Mouse (Mus musculus) mouse trophoblast stem cell (cell line): ENCODE measurements around the gene Tmprss13.

Experiments
- in situ Hi-C, 2 experiments: fragments of 300-500 bp; cut with MseI, MboI; formaldehyde crosslinking; loops; 2 replicates in 1 of 2; 3 replicates in 1 of 2; pipeline ENCODE4 v1.15.1; 2025

Gene Tmprss13

DNA sequence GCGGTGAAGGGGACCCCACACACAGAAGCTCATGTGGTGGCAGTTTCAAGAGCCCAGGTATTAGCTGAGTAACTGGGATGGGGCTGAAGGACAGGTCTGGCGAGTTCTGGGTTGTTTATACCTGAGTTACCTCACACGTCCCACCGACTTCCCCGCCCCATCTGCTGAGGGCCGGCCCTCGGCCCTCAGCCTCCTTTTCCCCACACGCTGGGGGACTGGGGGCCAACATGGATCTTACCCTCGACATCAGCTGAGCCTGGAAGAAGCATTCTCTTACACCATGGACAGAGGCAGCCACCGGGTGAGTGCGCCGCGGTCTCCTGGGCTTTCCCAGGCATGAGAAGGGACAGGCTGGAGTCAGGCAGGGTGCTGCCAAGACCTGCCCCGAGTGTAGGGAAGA lies at the start of gene Tmprss13:
Gene Tmprss13, plus strand, starts transcription at position 246 of the 400 bp plus-strand sequence.
- in situ Hi-C loops: no loop called here

DNA sequence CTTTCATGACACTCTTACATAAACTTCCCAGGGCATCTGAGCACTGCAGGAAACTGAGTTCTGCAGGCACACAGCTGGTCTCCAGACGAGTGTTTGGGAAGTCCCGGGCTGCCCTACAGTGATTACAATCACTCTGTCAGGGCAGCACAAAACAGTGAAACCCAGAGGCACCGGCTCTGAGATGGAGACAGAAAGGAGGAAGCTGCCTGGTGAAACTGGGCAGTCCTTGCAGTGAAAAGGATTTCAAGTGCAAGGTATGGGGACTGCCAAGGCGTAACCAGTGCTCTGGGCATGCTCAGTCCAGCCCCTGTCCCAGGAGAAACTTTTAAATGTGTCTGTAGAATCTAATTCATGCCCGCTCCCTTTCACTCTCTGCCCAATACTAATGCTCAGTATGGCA lies 46.7 kb upstream of the Tmprss13 start:
- in situ Hi-C loops: loop anchor here in 1 of 2 experiments (5.0 kb wide), 1 partner anchor 60 kb away; no protein-coding TSS in a partner anchor

- in situ Hi-C loops: loop anchor here in 1 of 2 experiments (5.0 kb wide), 1 partner anchor 62 kb away; no protein-coding TSS in a partner anchor
Observed at GRCm38 (mm10) chr9:45274218-45274617, 44.7 kb upstream of the Tmprss13 start.

GRCm38 (mm10) chr9:45274635-45275034 lies 44.3 kb upstream of the Tmprss13 start:
- in situ Hi-C loops: loop anchor here in 1 of 2 experiments (5.0 kb wide), 1 partner anchor 62 kb away; no protein-coding TSS in a partner anchor

GRCm38 (mm10) chr9:45280059-45280458 lies 38.8 kb upstream of the Tmprss13 start:
- in situ Hi-C loops: no loop called here

- in situ Hi-C loops: no loop called here
Observed at GRCm38 (mm10) chr9:45280891-45281290, 38.0 kb upstream of the Tmprss13 start.

GRCm38 (mm10) chr9:45282466-45282865 lies 36.4 kb upstream of the Tmprss13 start:
- in situ Hi-C loops: no loop called here

DNA sequence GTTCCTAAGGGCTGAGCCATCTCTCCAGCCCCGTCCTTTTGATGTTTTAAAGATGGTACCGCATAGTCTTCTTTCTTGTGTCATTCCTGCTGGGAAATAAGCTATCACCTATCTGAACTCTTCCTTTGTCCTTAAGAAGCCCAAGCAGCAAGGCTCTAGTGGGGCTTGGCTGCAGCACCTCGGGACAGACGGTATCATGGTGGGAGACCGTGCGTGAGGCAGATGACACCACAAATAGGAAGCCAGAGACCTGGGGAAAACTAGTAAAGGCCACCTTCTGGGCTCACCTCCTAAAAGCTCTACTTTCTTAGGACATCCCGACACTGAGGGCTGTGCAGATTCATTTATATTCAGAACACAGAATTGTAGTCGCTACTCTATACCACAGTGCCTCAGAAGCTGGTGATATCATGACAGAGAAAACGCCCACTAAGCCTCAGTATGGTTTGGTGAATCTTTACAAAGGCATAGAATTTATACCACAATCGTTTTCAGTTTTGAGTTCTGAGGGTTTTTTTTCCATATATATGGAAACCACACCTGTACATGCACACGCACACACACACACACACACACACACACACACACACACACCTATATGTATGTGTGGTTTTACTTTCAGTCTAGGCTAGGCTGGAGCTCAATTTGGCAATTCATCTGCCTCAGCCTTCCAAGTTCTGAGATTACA lies 27.3 kb upstream of the Tmprss13 start:
- in situ Hi-C loops: no loop called here

- in situ Hi-C loops: no loop called here
Observed at GRCm38 (mm10) chr9:45294210-45295011, 24.5 kb upstream of the Tmprss13 start.

DNA sequence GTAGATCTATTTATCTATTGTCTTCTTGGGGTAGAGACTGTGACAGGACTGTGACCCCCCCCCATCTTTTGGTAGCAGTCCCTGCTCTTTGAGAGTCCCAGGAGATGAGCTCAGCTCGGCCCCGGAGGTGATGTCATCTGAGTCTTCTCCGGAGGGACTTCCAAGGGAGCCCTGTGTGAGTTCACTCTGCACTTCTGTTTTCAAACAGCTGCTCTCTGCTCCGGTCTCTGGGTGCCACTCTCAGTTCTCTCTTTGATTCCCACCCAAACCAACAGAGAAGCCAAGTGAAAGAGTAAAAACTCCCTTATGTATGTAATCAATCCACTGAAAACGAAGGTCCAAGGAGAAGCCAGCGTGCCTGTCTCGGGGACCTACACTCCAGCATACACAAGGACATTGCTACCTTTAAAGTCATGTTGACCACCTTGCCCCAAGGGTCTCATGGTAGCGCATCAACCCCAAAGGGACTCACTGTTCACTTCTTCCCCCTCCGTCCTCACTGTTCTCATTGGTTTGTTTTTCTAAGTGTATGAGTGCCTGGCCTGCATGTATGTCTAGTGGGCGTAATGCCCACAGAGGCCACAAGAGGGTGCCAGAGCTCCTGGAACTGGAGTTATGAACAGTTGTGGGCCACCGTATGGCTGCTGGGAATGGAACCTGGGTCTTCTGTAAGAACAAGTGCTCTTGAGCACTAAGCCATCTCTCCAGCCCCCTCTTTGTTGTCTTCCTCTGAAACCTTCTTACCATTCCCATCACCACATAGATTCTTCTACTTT lies 19.5 kb upstream of the Tmprss13 start:
- in situ Hi-C loops: loop anchor here (5.0 kb wide), 2 partner anchors 88 to 93 kb away; no protein-coding TSS in a partner anchor

DNA sequence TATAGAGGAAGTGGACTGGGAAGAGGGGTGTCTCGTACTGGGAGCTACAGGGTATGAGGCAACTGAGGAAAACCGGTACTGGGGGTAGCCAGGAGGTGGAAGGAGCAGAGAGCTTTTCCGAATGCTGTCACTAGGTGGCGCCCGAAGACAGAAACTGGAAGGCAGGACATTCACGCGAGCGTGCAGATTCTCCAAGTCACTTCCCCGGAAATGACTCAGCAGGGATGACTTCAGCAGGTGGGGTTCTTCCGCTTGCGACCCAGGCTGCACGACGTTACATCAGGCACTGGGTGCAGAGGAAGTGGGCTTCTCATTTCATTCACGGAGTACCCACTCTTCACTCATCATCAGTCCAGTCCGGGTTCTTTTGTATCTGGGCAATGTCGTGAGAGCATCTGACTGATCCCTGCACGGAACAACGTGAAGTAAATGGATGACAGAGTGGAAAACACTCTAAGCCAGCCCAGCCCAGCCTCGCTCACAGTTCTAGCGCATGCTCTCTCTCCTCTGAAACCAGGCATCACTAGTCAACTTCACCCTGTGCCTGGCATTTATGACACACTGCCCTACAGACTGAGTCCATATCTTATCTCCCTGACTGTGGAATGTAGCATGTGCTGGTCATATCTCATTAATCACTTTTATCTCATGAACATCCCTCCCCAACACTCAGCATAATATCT lies 18.3 kb upstream of the Tmprss13 start:
- in situ Hi-C loops: loop anchor here (5.0 kb wide), 2 partner anchors 87 to 92 kb away; no protein-coding TSS in a partner anchor

GRCm38 (mm10) chr9:45301771-45302170 lies 17.1 kb upstream of the Tmprss13 start:
- in situ Hi-C loops: loop anchor here (5.0 kb wide), 2 partner anchors 86 to 91 kb away; no protein-coding TSS in a partner anchor

DNA sequence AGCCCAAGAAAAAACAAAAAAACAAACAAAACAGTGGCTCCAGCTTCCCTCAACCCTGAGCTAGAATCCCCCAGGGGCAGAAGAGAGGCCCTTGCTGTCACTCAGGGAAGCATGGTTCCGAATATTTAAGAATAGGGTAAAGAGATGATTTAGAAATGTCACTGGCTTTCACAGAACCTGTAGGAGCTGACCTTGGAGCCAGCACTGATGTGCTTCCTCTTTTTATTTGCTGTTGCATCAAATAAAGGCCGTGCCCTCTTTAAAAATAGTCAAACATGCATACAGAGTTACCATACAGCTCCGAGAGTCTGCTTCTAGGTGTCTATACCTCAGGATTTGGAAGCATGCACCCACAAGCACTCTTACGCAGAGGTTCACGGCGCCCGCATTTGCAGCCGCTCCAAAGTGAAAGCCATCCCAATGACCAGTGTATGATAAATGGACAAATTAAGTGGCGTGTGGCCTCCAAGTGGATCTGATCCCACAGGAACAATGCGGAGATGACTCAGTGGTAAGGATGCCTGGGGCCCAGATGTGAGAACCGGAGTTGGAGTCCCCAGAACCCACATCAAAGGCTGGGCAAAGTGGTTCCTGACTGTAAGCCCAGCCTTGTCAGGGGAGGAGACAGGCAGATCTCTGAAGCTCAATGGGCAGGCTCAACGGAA lies 12.0 kb upstream of the Tmprss13 start:
- in situ Hi-C loops: no loop called here

- in situ Hi-C loops: no loop called here
Observed at GRCm38 (mm10) chr9:45308521-45308920, 10.4 kb upstream of the Tmprss13 start.

- in situ Hi-C loops: no loop called here
Observed at GRCm38 (mm10) chr9:45311858-45312257, 7.0 kb upstream of the Tmprss13 start.

DNA sequence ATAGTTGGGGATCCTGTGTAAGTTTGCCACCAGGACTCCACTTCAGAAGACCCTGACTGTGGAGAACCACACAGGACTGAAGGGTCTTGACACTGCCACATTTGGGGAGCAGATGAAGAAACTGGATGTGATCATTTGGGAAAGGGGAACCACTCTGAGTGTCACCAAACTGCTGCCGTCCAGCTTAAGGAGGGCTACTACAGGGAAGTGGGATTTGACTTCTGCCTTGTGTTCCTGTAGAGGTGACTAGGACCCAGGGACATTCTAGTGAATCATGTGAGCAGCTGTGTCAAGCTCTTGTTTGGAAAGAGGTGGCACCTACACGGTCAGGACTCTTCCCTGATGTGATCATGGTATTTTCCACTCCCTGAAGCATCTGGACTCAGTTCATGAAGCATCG lies 5.0 kb upstream of the Tmprss13 start:
- in situ Hi-C loops: no loop called here

DNA sequence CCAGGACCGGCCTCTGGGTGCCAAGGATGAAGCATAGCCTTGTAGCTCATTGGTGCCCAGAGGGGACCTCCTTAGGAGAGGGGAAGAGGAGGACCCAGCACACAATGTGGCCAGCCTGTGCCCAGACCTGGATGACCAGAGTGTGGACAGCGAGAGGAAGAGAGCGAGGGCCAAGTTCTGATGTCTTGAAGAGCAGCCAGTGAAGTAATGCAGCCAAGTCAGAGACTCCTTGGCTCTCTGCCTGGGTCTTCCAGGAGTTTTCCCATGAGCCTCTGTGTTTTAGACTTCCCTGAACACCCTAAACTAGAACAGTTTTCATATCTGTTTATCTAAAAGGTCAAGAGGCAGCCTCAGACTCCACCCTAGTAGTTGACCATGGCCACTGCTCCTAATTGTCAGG lies 1.3 kb upstream of the Tmprss13 start:
- in situ Hi-C loops: no loop called here

- in situ Hi-C loops: no loop called here
Observed at GRCm38 (mm10) chr9:45321465-45321864, 2.6 kb downstream of the Tmprss13 start.

DNA sequence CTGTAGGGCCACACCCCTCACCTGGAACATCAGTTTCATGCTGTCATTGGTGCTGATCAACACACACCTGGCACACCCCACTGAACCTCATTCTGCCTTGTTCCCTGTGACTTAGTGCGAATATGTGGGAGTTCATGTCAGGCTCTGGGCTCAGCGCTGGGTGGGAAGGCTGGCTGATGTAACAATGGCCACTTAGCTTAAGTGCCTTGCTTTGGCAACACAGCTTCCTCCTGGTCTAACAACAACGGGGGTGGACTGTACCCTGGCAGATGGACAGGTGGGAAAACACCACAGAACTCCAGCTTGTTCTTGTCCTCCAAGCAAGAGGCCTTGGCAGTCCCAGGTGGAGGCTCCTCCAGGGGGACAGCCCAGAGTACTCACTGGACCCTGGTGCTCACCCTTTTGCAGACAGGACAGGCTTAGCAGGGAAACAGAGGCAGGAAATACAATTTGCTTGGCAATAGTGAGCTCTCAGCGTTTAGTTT lies 3.1 kb downstream of the Tmprss13 start:
- in situ Hi-C loops: no loop called here

GRCm38 (mm10) chr9:45326390-45326789 lies 7.5 kb downstream of the Tmprss13 start:
- in situ Hi-C loops: no loop called here
